Mouse (Mus musculus) spleen, adult 18-20 months (tissue): ENCODE results near the gene March7.

Experiments
- DNase-seq, 2 experiments: peaks; one replicate each; pipeline ENCODE4 v3.0.0; 2022; ENCODE audit warnings: mixed read lengths in 2 of 2

Gene March7

GRCm38 (mm10) chr2:60209703-60210651, at the start of gene March7, which contains the start of gene Baz2b:
Gene March7, plus strand, starts transcription at chr2:60209887.
Gene Baz2b, minus strand, starts transcription at chr2:60209839.
- DNase-seq = peak; percentile 84 to 89

DNA sequence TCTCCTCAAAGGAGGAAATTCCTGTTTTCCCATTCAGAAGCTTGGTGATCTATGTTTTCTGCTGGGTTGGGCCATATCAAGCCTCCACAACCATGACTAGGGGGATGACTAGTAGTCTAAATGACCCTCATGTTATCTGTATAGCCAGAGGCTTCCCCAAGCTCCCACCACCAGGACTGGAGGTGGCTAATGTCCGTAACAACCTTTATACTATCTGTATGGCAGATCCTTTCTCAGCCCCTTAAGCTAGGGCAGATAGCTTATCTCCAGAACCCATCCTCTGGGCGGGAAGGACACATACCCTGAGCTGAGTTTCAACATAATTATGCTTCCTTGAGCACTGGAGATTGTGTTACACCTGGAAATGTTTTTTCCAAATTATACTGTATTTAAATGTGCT, 45.9 kb upstream of the March7 start:
- DNase-seq = no peak

GRCm38 (mm10) chr2:60165679-60166078, 44.0 kb upstream of the March7 start:
- no peak for DNase-seq

- DNase-seq = peak in 1 of 2 experiments; percentile 22
These were observed 42.8 kb upstream of the March7 start for GRCm38 (mm10) chr2:60166878-60167277.

- peak; percentile 22 to 43 for DNase-seq
These were observed 37.7 kb upstream of the March7 start for GRCm38 (mm10) chr2:60171786-60172530.

GRCm38 (mm10) chr2:60172531-60172914, 37.2 kb upstream of the March7 start:
- DNase-seq = peak; percentile 42 to 57

- no peak for DNase-seq
These were observed 36.5 kb upstream of the March7 start for GRCm38 (mm10) chr2:60173190-60173589.

DNA sequence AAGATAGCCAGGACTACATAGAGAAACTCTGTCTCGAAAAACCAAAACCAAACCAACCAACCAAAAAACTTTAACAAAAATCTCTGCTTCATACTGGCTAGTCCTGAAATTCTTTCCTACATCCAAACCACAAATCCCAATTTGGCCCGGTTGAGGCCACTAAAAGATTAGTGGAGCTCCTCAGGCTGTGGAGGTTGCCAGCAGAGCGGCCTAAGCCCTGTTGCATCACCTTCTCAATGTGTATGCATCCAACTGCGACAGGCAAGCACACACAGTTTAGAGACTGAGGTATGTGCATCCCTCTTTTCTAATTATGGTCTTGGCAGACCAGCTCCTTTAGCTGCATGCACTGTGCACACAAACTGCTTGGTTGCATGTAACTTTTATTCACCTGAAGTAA, 36.1 kb upstream of the March7 start:
- no peak for DNase-seq

DNA sequence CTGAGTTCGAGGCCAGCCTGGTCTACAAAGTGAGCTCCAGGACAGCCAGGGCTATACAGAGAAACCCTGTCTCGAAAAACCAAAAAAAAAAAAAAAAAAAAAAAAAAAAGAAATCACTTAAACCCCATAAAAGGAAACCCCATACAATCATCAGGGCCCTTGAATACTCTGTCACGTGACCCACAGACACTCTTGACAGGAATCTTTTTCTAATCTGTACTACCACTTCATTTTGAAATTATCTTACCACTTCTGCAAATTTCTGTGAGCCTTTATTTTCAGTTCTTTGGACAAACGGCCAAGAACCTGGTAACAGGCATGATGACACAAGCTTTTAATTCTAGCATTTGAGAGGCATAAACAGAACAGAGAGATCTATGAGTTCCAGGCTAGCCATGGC, 34.6 kb upstream of the March7 start:
- no peak for DNase-seq

DNA sequence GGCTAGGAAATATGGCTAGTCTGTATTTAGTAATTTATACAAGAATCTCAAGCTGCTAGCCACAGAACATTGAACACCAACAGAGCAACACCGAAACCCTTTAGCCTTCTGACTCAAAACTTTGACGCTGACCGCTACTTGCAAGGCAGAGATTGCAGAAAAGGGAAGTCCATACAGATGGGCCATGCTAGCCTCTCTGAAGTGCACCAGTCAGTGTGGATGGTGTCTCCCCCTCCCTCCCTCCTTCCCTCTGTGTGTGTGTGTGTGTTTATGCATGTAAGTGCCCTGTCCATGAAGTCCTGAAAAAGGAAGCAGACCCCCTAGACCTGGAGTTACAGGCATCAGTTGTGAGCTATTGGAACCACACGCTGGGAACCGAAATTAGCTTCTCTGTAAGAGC, 33.6 kb upstream of the March7 start:
- DNase-seq = peak in 1 of 2 experiments; percentile 32

GRCm38 (mm10) chr2:60177490-60177889, 32.2 kb upstream of the March7 start:
- no peak for DNase-seq

DNA sequence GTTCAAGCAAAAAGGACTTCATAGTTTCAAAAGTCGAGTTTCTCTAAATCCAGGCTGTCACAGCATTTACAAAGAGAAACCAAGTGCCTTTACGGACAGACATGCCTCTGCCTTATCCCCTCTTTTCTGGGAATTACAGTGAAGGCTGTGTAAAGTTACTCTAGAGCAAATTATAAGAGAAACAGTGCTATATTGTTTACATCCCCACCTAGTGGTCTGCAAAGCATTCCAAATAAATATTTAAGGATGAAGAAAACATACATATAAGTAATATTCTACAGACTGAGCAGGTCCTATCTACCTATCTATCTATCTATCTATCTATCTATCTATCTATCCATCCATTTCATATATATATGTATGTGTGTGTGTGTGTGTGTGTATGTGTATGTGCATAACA, 28.0 kb upstream of the March7 start:
- DNase-seq = no peak

DNA sequence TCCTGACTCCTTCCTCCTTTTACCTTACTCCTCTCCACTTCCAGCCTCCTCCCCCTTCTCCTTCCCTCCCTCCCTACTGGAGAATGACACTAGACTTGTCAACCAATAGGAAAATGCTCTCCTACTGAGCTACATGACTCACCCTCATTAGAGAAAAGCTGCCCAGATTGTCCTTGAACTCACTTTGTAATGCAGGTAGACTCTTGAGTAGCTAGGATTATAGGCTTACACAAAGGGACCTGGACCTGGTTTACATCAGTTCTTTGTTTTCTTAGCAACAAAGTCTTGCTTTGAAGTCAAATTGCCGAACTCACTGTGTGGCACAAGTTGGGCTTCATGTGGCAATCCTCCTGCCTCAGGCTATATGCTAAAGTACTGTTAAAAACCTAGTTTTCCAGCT, 12.8 kb upstream of the March7 start:
- no peak for DNase-seq

GRCm38 (mm10) chr2:60200051-60200562, 9.6 kb upstream of the March7 start:
- DNase-seq = no peak

DNA sequence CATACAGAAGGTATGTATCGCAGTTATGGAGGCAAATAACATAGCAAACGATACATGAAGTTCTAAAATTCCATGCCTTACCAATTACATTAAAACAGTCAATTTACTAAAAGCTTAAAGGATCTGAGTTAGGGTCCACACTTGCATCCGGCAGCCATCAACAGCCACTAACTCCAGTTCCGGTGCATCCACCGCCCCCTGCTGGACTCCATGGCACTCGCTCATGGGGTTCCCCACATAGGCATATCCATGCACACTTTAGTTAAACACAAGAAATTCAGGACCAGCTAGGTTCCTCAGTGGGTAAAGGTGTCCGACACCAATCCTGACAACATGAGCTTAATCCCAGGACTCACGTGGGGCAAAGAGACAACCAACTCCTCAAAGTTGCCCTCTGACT, 9.0 kb upstream of the March7 start:
- peak; percentile 35 to 68 for DNase-seq

DNA sequence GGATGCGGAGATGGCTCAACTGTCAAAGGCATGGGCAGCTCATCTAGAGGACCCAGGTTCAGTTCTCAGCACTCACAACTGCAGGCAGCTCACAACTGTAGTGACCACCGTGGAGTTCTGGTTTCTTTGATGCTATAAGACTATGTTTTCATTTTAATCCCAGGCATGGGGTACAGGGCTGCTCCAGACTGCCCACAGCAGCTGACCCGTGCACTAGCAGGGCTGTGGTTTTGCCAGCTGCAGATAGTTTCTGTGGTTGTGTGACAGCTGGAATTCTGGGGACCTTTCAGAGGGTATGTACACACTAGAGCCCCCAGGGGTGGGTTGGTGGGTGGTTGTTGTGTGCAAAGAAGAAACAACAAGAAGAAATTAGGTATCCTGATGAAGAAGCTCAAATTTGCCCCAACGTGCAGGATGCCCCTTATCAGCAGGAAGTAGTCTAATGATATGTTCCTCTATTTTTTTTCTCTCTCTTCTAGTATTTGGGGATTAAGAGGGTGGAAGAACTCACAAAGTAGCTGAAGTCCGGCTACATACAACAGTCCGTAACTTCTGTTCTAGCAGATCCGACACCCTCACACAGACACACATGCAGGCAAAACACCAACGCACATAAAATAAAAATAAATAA, 6.7 kb upstream of the March7 start:
- DNase-seq = no peak

DNA sequence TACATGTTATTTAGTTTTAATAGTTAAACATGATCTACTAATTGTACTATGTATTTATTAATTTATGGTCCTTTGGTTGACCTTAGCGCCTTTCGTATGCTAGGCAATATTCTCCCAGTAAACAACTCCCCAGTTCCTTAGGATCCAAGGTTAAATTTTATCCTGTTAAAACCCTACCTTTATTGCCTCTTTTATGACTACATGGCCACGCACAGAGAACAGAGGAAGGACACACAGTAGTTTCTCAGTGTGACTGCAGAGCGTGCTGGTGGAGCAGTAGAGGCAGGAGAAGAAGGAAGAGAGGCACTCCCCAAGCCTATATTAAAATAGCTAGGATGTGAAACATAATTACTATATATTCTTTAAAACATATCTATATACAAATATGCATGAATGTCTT, 6.0 kb upstream of the March7 start:
- no peak for DNase-seq

DNA sequence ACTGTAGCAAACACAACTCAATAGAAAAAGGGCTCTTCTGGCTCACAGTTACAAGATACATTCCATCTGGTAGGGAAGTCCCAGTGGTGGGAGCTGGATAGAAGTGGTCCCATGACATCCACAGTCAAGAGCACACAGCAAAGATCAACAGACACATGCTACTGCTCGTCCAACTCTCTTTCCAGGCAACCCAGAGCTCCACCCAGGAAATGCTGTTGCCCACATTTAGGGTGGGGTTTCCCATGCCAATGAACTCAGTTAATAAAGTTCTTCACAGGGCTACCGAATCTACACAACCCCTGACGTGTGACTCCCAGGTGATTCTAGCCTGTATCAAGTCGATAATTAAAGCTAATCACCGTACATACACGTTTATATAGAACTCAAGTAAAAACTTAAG, 5.5 kb upstream of the March7 start:
- no peak for DNase-seq

DNA sequence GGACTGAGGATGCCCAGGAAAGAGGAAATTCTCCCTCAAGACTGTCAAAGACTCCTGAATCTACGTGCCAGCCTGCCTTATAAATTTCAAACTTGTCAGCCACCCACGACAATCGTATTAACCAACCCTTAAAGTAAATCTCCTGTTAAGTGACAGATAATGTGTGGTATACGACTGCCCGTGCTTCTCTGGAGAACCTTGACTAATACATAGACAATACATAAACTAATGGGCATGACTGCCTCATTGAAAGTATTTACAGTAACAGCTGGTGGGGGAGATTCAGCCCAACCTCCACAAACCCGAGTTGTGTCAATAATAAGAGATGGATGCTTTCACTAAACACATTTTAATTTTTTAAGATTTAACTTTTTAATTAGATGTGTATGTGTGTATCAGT, 3.9 kb upstream of the March7 start:
- DNase-seq = no peak

- peak in 1 of 2 experiments; percentile 53 for DNase-seq
These were observed 520 bp upstream of the March7 start for GRCm38 (mm10) chr2:60209122-60209611.

GRCm38 (mm10) chr2:60210821-60211220, 1.1 kb downstream of the March7 start:
- no peak for DNase-seq

DNA sequence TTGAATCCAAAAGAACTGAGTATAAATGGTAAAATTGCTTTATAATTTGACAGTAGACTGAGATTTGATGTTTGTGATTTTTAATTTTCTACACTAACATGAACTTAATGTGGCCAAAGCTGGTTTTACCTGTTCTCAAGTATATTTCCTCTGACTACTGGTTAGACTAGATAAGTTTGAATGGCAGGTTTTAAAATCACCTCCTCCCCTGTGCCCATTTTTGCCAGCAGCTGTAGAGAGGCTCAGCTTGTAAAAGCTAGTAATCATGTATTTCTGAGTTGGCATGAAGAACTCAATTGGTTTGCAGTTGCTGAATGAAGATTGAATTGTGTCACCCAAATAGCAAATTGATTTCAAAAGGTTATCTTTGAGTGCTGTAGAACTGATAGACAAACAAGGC, 2.8 kb downstream of the March7 start:
- no peak for DNase-seq

DNA sequence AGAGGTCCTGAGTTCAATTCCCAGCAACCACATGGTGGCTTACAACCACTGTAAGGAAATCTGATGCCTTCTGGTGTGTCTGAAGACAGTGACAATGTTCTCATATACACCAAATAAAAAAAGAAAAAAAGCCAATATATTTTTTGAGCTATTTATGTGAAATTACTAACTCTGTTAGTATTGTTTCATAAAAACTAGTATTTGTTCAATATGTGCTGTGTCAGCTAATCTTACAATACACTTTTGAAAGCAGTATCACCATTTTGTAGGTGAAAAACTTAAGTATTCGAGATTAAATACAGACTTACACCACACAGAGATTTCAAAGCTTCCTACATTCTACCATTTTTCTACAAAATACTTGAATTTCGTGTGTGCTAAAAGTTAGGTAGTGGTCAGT, 5.0 kb downstream of the March7 start:
- no peak for DNase-seq
